Mouse (Mus musculus) forebrain, embryonic 14.5 days (tissue): ENCODE measurements around the gene Adgrg1. TPM values are rescaled to one million over a fixed set of nuclear protein-coding genes. Genes with fewer than 3 reads are reported as not detected.

Experiments used
- ATAC-seq: fragments of 200-750 bp; cut with Nextera tagmentation; 2 replicates; pipeline ENCODE4 v1.8.0; 2017; ENCODE audit warnings: mild to moderate bottlenecking, moderate library complexity
- DNase-seq: peaks from one replicate; pipeline ENCODE4 v3.0.0-alpha.2; 2015; ENCODE audit warnings: low spot score
- H3K27ac ChIP-seq: fragments of 300-500 bp; sonication (generic); 2 replicates; pipeline ENCODE4 v1.5.1; 2014; ENCODE audit warnings: low read depth, mild to moderate bottlenecking, control low read depth, low read length, moderate library complexity
- H3K27me3 ChIP-seq: fragments of 300-500 bp; sonication (generic); replicated peaks from 2 replicates; pipeline ENCODE4 v1.6.1; 2014; ENCODE audit warnings: low read length, control low read depth, mixed read lengths; ENCODE audit not compliant: control insufficient read depth, insufficient read depth
- H3K36me3 ChIP-seq: fragments of 300-500 bp; sonication (generic); 2 replicates; pipeline ENCODE4 v1.6.1; 2014; ENCODE audit warnings: low read length, control low read depth; ENCODE audit not compliant: control insufficient read depth, insufficient read depth
- H3K4me1 ChIP-seq: fragments of 300-500 bp; sonication (generic); 2 replicates; pipeline ENCODE4 v1.6.1; 2014; ENCODE audit warnings: antibody characterized with exemption, low read length, control low read depth; ENCODE audit not compliant: control insufficient read depth, insufficient read depth
- H3K4me2 ChIP-seq: fragments of 300-500 bp; sonication (generic); 2 replicates; pipeline ENCODE4 v1.6.1; 2014; ENCODE audit warnings: mild to moderate bottlenecking, control low read depth, low read length
- H3K4me3 ChIP-seq: fragments of 300-500 bp; sonication (generic); 2 replicates; pipeline ENCODE4 v1.5.1; 2014; ENCODE audit warnings: low read depth, low read length, control low read depth
- H3K9ac ChIP-seq: fragments of 300-500 bp; sonication (generic); 2 replicates; pipeline ENCODE4 v1.6.1; 2014; ENCODE audit warnings: mild to moderate bottlenecking, low read length, control low read depth, moderate library complexity
- H3K9me3 ChIP-seq: fragments of 300-500 bp; sonication (generic); replicated peaks from 2 replicates; pipeline ENCODE4 v1.6.1; 2016; ENCODE audit warnings: low read length, control low read depth, mixed read lengths; ENCODE audit not compliant: control insufficient read depth
- WGBS: fragments of 180-500 bp; shearing (Covaris S2); extraction: QIAGEN DNeasy Blood & Tissue Kit; methylation state at CpG from one replicate; pipeline ENCODE4 v1.1.7; 2014; 5-methylcytosine and 5-hydroxymethylcytosine counted together
- polyA plus RNA-seq: library from polyadenylated mRNA; unstranded; fragments of >200 nt; fragmentation: Nextera tagmentation; extraction: Ambion mirVana; gene quantifications from 2 replicates; pipeline ENCODE4 v1.2.1, GENCODE M21; 2014

Adgrg1 gene
- polyA plus RNA-seq, 1 experiment from 2014 or later, result 145 TPM

GRCm38 (mm10) chr8:94996037-94996436 lies 21.5 kb downstream of the Adgrg1 start:
- Histone ChIP-seq H3K36me3 (peaks cover 15% of the 10 kb centered on the region; the same call in 1 of the 2 replicates), H3K4me1 (peaks cover 70% of the 10 kb centered on the region), H3K27me3 (no peaks in the 10 kb centered on the region), H3K9ac (peak overlapping the region; percentile 98), H3K9me3 (no peaks in the 10 kb centered on the region), H3K4me3 (peak overlapping the region; percentile 63), H3K27ac (peak overlapping the region; percentile 97), H3K4me2 (peak overlapping the region; percentile 79)
- DNase-seq (peak; percentile 57), ATAC-seq (no peak)
- WGBS, result 11% methylated on average over 12 of the region's 12 CpGs

DNA sequence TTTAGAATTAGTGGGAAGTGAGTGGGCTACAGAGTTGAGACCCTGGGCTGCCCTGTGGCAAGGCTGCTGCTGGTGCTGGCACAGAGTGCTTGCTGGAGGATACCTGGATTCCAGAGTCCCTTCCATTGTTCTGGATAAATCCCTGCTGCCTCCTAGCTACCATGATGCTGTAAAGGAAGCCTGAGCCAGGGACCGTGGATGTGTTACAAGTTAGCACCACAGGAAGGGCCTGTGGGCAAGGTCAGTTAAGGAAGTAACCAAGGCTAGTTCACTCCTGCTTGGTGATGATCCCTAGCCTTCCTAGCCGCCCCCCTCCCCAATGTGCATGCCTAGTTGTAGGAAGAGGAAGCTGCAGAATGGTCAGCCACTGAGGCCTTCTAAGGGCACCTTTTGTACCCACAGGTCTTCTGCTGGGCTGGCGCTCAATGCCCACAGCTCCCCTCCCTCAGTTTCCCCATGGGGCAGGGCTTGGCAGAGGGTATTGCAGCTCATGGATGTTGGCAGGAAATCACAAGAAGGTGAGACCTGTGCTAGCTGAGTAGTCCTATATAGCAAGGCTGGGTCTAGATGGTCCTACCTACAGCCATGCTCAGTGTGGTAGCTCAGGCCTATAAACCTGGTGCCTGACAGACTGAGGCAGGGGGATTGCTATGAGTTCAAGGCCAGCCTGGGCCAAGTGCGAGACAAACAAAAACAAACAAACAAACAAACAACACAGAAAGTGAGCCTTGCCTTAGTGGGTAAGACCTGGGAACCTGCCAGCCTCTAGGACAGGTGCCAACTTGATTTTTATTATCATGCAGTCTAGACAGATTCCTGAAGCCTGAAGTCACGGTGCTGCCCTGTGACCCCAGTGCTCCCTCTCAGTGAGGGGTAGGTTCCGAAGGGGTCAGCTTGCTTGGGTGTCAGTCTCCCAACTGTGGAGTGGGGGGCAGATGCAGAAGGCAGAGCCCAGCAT lies 22.6 kb downstream of the Adgrg1 start:
- peaks cover 24% of the 10 kb centered on the region for H3K36me3 ChIP-seq
- peak overlapping the region; percentile 79 for H3K4me2 ChIP-seq
- no peaks in the 10 kb centered on the region for H3K27me3 ChIP-seq
- WGBS, result 34% methylated on average over 6 of the region's 6 CpGs
- peak overlapping the region; percentile 97 for H3K27ac ChIP-seq
- no peaks in the 10 kb centered on the region for H3K9me3 ChIP-seq
- H3K4me3 ChIP-seq, result peak overlapping the region; percentile 63
- peaks cover 64% of the 10 kb centered on the region for H3K4me1 ChIP-seq
- ATAC-seq, result no peak
- H3K9ac ChIP-seq, result peak overlapping the region; percentile 98
- peak; percentile 62 for DNase-seq

DNA sequence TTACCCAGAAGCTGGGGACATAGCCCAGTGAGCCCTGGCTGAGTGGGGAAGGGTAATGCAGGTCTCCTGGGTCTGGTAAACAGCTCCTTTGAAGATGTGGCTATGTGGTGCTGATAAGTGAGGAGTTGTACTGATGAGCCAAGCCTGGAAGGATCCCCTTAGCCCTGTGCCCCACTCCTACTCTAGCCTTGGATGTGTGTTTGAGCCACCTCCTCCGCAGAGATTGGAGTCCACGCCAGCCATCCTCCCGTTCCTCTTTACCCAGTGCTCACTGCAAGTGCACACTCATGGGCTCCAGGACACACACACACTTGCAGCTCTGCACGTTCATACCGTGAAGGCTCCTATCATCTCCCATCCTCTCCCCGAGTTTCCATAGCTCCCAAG lies 23.3 kb downstream of the Adgrg1 start:
- ATAC-seq, result no peak
- H3K27ac ChIP-seq, result peak overlapping the region; percentile 97
- H3K27me3 ChIP-seq, result no peaks in the 10 kb centered on the region
- WGBS, result 59% methylated on average over 6 of the region's 6 CpGs
- H3K4me3 ChIP-seq, result peak overlapping the region; percentile 63
- peak overlapping the region; percentile 79 for H3K4me2 ChIP-seq
- peaks cover 58% of the 10 kb centered on the region for H3K4me1 ChIP-seq
- DNase-seq, result no peak
- no peaks in the 10 kb centered on the region for H3K9me3 ChIP-seq
- H3K9ac ChIP-seq, result peak overlapping the region; percentile 98
- H3K36me3 ChIP-seq, result peaks cover 28% of the 10 kb centered on the region

- H3K4me1 ChIP-seq, result peaks cover 52% of the 10 kb centered on the region
- DNase-seq (no peak), ATAC-seq (no peak)
- H3K9ac ChIP-seq, result peak overlapping the region; percentile 98
- peak overlapping the region; percentile 63 for H3K4me3 ChIP-seq
- 37% methylated on average over 2 of the region's 2 CpGs for WGBS
- peaks cover 33% of the 10 kb centered on the region for H3K36me3 ChIP-seq
- H3K27me3 ChIP-seq, result no peaks in the 10 kb centered on the region
- peak overlapping the region; percentile 79 for H3K4me2 ChIP-seq
- H3K27ac ChIP-seq, result peak overlapping the region; percentile 97
- H3K9me3 ChIP-seq, result no peaks in the 10 kb centered on the region
Observed at GRCm38 (mm10) chr8:94998431-94998830, 23.9 kb downstream of the Adgrg1 start.

GRCm38 (mm10) chr8:94999004-94999403 lies 24.5 kb downstream of the Adgrg1 start:
- no peak for ATAC-seq
- no peaks in the 10 kb centered on the region for H3K9me3 ChIP-seq
- no peak for DNase-seq
- H3K4me3 ChIP-seq, result peak overlapping the region; percentile 63
- H3K4me1 ChIP-seq, result peaks cover 48% of the 10 kb centered on the region
- peak overlapping the region; percentile 97; the same call in 1 of the 2 replicates for H3K27ac ChIP-seq
- no peaks in the 10 kb centered on the region for H3K27me3 ChIP-seq
- H3K9ac ChIP-seq, result peak overlapping the region; percentile 98
- H3K36me3 ChIP-seq, result peaks cover 39% of the 10 kb centered on the region
- 54% methylated on average over 6 of the region's 6 CpGs for WGBS
- H3K4me2 ChIP-seq, result peak overlapping the region; percentile 79

GRCm38 (mm10) chr8:94999956-95000355 lies 25.4 kb downstream of the Adgrg1 start:
- Histone ChIP-seq H3K4me2 (peak overlapping the region; percentile 79), H3K36me3 (peaks cover 49% of the 10 kb centered on the region), H3K27me3 (no peaks in the 10 kb centered on the region), H3K4me1 (peaks cover 48% of the 10 kb centered on the region), H3K9ac (peak overlapping the region; percentile 98), H3K9me3 (no peaks in the 10 kb centered on the region), H3K27ac (peak overlapping the region; percentile 97), H3K4me3 (peak overlapping the region; percentile 63)
- DNase-seq (no peak), ATAC-seq (no peak)
- WGBS, result 29% methylated on average over 6 of the region's 6 CpGs

DNA sequence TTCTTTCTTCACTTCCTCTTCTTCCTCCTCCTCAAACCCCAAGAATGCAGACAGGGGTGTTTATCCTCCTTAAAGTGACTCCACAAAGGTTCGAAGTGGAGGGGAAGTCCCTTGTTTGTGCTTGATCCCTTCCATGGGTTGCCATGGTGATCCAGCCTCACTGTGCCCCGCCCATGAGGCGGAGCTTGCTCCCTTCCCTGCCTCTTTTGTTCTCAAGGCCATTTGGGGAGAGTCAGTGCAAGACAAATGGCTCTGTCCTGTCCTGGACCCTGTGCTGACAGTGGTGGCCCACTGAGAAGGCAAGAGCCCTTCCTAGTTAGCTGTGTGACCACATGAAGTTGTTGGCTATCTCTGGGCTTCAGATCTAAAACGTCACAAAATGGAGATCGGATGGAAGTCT lies 26.1 kb downstream of the Adgrg1 start:
- H3K4me3 ChIP-seq, result peak overlapping the region; percentile 63; the same call in 1 of the 2 replicates
- H3K36me3 ChIP-seq, result peaks cover 56% of the 10 kb centered on the region
- H3K9me3 ChIP-seq, result no peaks in the 10 kb centered on the region
- no peaks in the 10 kb centered on the region for H3K27me3 ChIP-seq
- 4% methylated on average over 5 of the region's 5 CpGs for WGBS
- H3K4me2 ChIP-seq, result peak overlapping the region; percentile 79
- H3K9ac ChIP-seq, result peak overlapping the region; percentile 98
- peaks cover 48% of the 10 kb centered on the region for H3K4me1 ChIP-seq
- peak; percentile 42 for ATAC-seq
- peak overlapping the region; percentile 97 for H3K27ac ChIP-seq
- DNase-seq, result peak; percentile 91

DNA sequence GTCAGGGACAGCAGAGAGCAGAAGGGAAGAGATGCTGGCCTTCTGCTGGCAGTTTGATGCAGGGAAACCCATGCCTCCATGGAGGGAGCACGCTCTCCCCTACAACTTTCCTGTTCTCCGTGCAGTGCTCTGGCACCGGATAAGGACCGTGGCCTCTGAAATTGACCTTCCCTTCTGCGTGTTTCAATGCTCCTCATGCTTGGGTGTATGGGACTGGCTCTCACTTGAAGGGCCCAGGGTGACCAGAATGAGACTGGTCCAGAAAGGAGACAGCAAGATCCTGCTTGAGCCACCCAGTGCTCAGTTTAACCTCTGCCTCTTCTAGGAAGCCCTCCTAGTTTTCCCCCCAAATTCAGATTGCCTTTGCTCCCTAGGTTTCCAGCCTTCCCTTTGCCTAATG lies 26.6 kb downstream of the Adgrg1 start:
- ATAC-seq (no peak), DNase-seq (no peak)
- H3K4me1 ChIP-seq, result peaks cover 48% of the 10 kb centered on the region
- WGBS, result 75% methylated on average over 5 of the region's 5 CpGs
- no peaks in the 10 kb centered on the region for H3K27me3 ChIP-seq
- H3K9me3 ChIP-seq, result no peaks in the 10 kb centered on the region
- peak overlapping the region; percentile 79 for H3K4me2 ChIP-seq
- H3K27ac ChIP-seq, result peak overlapping the region; percentile 97
- peak overlapping the region; percentile 98 for H3K9ac ChIP-seq
- peaks cover 61% of the 10 kb centered on the region for H3K36me3 ChIP-seq
- H3K4me3 ChIP-seq, result peak overlapping the region; percentile 63; the same call in 1 of the 2 replicates

DNA sequence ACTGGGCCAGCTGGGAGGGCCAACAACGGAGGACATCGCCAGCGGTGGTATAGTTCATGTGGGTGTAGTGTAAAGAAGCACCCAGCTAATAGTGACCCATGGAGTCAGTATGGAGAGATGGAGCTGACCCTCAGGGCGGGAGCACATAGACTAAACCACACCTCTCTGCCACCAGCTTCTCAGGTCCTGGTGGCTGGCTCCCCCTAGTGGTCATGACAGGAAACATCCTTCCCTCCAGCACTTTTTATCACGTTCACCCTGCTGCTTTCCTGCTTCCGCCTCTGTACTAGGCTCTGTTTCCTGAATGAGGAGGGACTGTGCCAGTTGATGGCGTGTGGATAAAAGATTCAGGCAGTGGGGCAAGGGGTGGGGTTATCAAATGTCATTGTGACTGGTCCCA lies 27.1 kb downstream of the Adgrg1 start:
- Histone ChIP-seq H3K9ac (no peak overlapping the region), H3K4me2 (peak overlapping the region; percentile 79), H3K36me3 (peaks cover 66% of the 10 kb centered on the region), H3K27me3 (no peaks in the 10 kb centered on the region), H3K9me3 (no peaks in the 10 kb centered on the region), H3K27ac (peak overlapping the region; percentile 97; the same call in 1 of the 2 replicates), H3K4me1 (peaks cover 48% of the 10 kb centered on the region), H3K4me3 (no peak overlapping the region)
- ATAC-seq, result peak; percentile 73
- peak; percentile 88 for DNase-seq
- 6% methylated on average over 7 of the region's 7 CpGs for WGBS
